Mouse (Mus musculus): ENCODE measurements at regions not wholly inside any gene's neighbourhood (a gene's known extent, or its start where the extent isn't known, plus 50 kb on each side); places are given as distances from the start of the nearest gene placed in this dataset.

- peak; percentile 64 for DNase-seq (ENCODE audit: low spot score)
Measured at GRCm38 (mm10) chr4:28298911-28299353, 514.0 kb upstream of the Epha7 start.

GRCm38 (mm10) chr4:28300018-28300440 lies 512.9 kb upstream of the Epha7 start:
- no peak for DNase-seq (ENCODE audit: low spot score)

GRCm38 (mm10) chr4:28301686-28302085 lies 511.2 kb upstream of the Epha7 start:
- DNase-seq (ENCODE audit: low spot score), result peak; percentile 61

GRCm38 (mm10) chr4:28331036-28331435 lies 481.9 kb upstream of the Epha7 start:
- DNase-seq (ENCODE audit: low spot score), result no peak

- DNase-seq (ENCODE audit: low spot score), result no peak
Measured at GRCm38 (mm10) chr4:28364566-28364965, 448.4 kb upstream of the Epha7 start.

- no peak for DNase-seq (ENCODE audit: low spot score)
Measured at GRCm38 (mm10) chr4:28377087-28377486, 435.8 kb upstream of the Epha7 start.

GRCm38 (mm10) chr4:28378661-28379060 lies 434.3 kb upstream of the Epha7 start:
- no peak for DNase-seq (ENCODE audit: low spot score)

GRCm38 (mm10) chr4:28424341-28424740 lies 388.6 kb upstream of the Epha7 start:
- no peak for DNase-seq (ENCODE audit: low spot score)

GRCm38 (mm10) chr4:28440161-28440560 lies 372.8 kb upstream of the Epha7 start:
- no peak for DNase-seq (ENCODE audit: low spot score)

- DNase-seq (ENCODE audit: low spot score), result no peak
Measured at GRCm38 (mm10) chr4:28453111-28453510, 359.8 kb upstream of the Epha7 start.

- DNase-seq (ENCODE audit: low spot score), result no peak
Measured at GRCm38 (mm10) chr4:28456312-28456711, 356.6 kb upstream of the Epha7 start.
